Mouse (Mus musculus) thymus, postnatal 14 days (tissue): ENCODE measurements at regions not wholly inside any gene's neighbourhood (a gene's known extent, or its start where the extent isn't known, plus 50 kb on each side); places are given as distances from the start of the nearest gene placed in this dataset.

Experiments
- DNase-seq: peaks from one replicate; pipeline ENCODE4 v3.0.0; 2021

DNA sequence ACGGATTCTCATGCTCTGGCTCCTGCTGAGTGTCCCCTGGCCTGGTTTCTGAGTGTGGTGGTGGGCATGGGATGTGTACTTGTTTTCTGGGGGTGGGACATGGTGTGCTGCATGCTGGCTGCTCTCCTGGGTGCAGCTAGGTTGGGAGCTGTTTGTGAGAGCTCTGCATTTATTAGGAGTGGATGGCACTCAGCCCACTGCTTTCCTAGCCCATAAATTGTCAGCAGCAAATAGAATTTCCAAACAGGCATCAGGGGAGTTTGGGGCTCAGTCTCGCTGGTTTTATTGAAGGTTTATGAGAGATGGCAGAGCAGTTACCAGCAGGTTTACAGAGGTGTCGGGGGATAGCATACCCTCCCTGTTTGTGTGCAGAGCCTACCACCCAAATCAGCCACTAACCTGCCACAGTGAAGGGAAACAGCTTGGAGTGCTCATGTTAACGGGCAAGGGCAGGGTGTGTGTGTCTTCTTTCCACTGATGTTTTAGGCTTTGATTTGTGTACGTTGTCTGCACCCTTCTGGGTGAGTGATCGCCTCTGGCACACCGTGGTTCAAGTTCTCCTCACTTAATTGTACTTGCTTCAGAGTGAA lies 372.6 kb downstream of the Eipr1 start:
- no peak for DNase-seq

- peak; percentile 31 for DNase-seq
Observed at GRCm38 (mm10) chr12:29128844-29129243, 377.2 kb downstream of the Eipr1 start.

- no peak for DNase-seq
Observed at GRCm38 (mm10) chr12:29129331-29129730, 377.7 kb downstream of the Eipr1 start.

- DNase-seq, result no peak
Observed at GRCm38 (mm10) chr12:29134326-29134725, 382.7 kb downstream of the Eipr1 start.

DNA sequence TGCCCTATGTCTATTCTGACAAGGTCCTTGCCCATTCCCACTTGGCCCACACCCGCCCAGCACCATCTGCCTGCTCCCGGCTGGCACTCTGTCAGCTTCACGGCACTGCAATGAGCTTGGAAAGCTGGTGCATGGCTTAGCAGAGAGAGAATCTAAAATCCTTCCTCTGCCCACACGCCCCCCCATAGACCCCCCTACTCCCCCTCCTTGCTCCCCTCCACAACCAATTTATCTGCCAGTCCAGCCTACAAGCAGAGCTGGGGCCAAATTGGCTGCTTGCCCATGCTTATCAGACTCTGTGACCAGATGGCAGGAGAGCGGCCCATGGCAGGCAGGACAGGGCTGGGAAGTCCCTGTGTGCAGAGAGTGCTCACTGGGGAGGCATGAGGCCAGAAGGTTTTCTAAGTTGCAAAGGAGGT lies 385.3 kb downstream of the Eipr1 start:
- no peak for DNase-seq

DNA sequence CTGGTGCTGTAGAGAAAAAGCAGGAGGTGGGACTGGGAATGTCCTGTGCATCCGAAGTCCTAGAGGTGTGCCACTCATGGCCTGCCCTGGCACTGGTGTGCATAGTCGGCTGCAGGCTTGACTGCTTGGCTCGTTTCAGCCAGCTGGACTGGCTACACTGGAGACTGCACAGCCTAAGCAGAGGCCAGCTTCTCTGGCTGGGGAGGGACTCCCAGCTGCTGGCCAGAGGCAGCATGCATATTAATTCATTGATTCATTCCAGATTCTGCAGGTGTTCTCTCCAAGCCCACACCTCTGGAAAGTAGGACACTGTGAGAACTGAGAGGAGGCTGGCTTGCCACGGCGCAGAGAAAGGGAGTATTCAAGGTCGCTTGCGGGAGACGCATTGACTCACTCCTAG lies 385.9 kb downstream of the Eipr1 start:
- DNase-seq, result no peak

GRCm38 (mm10) chr12:29140576-29140975 lies 387.6 kb upstream of the Myt1l start:
- DNase-seq, result no peak

- no peak for DNase-seq
Observed at GRCm38 (mm10) chr12:29141132-29141531, 387.1 kb upstream of the Myt1l start.

DNA sequence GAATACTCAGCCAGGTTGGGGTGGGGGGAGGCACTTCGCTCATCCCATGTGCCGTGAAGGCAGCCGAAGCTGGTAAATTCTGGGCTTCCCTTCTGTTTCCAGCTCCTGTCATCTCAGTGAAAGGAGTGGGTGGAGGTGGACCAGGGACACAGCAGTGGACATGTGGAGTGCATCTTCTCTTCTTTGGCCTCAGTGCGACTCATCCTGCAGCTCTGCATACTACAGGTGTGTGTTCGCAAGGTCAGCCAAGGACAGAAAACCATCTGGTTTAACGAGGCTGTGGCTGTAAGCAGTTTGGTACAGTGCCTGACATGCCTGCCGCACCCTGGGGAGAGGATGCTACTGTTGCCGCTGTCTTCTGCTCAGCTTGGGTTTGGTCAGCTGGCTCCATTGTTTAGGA lies 386.3 kb upstream of the Myt1l start:
- no peak for DNase-seq

DNA sequence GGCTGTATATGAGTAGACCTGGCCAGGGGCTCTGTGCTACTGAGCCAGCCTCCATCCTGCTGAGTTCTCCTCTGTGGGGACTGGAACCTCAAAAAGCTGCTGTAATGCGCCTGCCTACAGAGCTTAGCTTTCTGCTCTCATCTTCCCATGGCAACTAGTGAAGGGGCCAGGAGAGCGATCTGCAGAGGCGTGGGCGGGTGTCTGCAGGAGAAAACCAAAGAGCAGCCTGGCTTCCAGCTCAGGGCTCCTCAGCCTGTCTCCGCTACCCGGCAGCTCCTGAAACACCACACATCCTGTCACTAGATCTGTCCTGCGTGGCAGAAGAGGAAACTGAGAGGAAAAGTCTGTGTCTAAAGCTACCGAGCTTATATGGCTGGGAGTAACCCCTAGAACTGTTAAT lies 384.9 kb upstream of the Myt1l start:
- no peak for DNase-seq

- no peak for DNase-seq
Observed at GRCm38 (mm10) chr12:29160920-29161319, 367.3 kb upstream of the Myt1l start.

DNA sequence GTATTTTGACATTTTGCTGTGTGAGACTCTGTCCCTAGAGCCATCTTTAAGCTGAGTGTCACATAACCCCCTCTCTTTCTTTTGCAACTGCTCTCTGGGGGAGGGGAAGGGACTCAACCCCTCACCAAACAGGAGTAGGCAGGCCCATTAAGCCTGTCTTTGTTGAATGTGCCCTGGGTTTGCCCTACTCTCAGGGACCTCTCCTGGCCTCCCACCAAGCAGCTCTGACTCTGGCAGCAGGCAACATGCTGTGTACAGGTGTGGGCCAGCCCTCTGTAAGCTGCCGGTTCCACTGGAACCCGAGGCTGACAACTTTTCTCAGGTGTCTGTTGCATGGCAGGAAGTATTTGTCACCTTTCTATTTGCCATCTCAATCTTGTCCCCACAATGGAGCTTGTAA lies 366.6 kb upstream of the Myt1l start:
- DNase-seq, result no peak

DNA sequence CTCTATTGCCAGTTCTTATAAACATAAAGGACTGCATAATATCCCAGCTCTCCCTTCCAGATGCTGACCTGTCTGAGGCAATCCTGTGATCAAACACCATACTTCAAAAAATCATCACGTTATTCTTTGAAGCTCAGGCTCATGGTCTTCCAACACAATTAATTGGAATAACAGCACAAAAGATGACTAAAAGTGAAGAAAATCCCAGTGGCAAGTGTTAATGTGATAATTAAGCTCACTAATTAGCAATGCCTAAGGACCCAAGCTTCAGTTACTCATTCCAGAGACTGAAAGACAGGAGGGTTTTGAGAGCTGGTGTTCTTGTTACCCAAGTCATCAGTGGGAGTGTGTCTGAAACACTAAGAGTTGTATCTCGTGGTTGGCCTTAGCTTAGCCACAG lies 363.5 kb upstream of the Myt1l start:
- DNase-seq, result no peak

DNA sequence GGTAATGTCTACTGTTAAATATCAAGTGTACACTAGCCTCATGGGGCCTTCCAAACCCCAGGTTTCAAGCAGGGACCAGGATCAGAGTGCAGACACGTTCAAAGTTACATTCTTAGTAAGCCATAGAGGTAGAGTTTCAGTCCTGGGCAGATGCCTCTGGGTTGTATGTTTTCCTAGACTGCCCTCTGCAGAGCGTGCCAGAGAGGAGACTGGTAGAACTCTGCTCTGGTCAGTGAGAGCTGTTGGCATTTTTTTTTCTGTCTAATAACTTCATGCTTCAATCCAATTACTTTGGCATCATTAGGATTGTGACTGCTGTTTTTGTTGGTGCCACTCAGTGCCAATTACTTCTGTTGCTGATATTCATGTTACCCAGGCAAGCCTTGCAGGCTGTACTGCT lies 361.9 kb upstream of the Myt1l start:
- no peak for DNase-seq

GRCm38 (mm10) chr12:29167922-29168321 lies 360.3 kb upstream of the Myt1l start:
- DNase-seq, result no peak

DNA sequence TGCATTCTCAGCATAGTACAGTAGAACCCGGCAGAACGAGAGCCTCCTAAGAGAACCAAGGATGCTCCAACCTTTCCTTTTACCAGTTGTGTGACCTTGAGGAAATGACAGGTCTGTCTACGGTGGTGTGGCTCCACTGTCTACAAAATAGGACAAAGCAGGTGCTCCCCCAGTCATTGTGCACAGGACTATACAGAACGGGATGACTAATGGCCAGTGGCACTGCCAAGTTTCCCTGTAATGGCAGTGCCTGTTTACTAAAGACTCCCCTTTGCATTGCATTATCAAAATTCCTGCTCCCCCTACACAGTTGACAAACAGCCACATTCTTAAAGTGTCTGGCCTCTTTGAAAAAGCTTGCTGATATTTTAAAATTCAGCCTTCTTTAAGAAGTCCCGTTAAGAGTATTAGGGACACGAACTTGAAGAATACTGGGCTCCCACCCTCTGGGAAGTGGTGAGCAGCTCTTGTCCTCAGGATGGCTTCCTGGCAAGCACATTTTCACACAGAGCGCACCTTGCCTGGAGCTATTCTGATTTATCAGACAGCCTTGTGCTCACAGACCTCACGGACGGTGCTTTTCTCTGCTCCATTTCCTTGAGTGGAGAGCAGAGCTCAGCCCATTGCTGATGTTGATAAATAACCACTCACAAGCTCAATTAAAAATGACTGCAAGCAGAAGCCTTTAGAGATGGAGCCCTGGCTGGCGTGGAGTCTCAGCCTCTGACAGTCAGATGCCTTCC lies 352.3 kb upstream of the Myt1l start:
- no peak for DNase-seq

DNA sequence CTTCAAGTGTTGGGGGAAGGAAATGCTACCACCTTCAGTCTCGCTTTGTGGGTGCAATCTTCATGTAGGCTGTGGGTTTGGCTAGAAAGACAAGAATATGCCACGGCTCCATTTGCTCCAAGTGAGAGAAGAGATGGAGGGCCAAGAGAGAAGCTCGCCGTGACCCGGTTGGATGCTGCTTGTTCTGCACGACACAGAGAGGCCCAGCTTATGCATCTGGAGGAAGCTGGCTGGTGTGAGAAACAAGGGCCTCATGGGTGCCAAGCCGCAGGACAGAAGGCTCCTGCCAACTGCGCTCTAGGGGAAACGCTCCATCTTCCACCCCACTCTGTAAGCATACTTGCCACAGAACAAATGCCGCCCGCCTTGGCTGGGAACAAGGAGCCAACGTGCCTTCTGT lies 351.0 kb upstream of the Myt1l start:
- DNase-seq, result no peak

DNA sequence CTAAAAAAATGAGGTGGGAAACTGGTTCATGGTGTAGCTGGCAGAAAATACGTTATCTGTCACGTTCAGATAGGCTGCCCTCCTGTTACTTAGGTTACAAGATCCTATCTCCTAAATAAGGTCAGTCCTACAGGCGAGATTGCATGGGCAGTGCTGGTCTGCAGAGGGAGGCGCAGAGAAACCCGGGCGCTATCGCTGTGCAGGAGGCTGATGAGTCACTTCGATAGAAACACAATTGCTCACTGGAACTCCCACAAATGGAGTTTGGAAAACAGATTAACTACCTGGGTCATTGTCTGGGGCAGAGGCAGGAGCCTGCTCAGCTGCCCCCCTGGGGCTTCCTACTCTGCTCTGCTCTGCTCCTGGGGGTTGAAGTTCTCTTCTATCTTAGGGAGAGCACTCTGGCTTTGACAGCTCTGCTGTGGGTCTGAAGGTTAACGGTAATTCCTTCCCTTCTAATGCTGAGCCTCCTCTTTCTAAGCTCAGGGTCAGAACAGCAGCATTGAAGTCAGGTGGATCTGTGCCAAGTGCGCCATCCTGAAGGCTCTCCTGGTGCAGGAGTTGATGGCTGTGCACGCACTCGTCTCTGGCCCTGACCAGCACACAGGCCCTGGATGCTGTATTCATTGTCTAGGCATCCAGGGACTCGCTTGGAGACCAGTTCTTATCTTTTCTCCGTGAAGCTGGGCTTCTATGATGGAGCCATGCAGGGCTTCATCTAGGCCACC lies 349.9 kb upstream of the Myt1l start:
- no peak for DNase-seq

GRCm38 (mm10) chr12:29179405-29179804 lies 348.8 kb upstream of the Myt1l start:
- DNase-seq, result no peak

- no peak for DNase-seq
Observed at GRCm38 (mm10) chr12:29180576-29180975, 347.6 kb upstream of the Myt1l start.

- no peak for DNase-seq
Observed at GRCm38 (mm10) chr12:29187619-29188018, 340.6 kb upstream of the Myt1l start.

DNA sequence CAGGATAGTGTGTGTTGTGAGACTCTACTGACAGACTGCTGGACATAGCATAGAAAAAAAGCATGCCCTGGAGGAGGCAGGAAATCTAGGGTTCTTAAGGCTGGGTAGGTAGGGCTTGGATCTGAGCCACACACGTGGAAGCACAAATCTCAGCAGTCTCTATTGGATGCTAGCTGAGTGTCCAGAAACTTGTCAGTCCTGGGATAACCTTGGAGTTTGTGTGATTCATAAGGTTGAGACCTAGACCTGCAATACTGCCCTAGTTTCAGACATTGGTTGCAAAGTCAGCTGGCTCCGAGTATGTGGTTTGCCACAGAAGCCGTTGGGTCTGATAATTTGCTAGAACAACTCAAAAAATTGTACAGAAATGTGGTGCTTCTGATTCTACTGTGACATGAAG lies 335.8 kb upstream of the Myt1l start:
- DNase-seq, result no peak

DNA sequence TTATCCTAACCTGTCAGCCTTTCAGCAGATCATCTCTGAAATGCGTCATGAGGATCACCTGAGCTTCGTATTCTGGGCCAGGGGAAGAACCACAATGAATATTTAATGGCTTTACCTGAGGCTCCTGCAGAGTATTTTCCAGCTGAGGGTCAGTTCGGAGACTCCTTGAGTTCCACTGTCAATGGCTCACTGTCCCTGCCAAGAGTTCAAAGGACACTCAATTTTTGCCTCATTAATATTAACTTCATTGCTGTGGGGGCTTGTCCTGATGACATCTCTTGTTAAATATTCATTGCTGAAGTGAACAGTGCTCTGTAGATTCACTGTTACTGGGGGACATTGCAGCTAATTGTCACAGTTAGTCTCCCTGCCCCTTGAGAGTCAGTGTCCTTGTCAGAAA lies 316.2 kb upstream of the Myt1l start:
- no peak for DNase-seq

DNA sequence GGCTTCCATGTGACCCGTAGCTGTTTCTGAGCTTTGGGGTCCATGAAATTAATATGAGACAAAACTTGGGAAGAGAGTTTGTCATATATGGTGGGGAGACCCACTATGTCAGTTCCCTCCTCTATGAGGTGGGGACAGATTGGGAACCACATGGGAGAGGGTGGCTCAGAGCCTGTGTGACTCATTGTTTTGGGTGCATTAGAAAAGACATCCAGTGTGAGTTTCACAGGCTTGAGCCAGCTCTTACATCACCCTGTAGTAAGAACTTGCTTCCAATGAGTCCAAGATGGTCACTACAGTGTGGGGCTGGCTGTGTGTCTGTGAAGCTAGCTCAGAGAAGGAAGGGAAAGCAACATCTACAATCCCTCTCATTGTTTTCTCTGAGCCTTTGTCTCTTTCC lies 314.6 kb upstream of the Myt1l start:
- no peak for DNase-seq
